Mouse (Mus musculus) brain, embryonic 18.5 days (tissue): ENCODE data around the gene Gm29666.

ENCODE experiments used
- DNase-seq: peaks from one replicate; pipeline ENCODE4 v3.0.0-alpha.2; 2012; ENCODE audit warnings: low read depth, low spot score

Gene Gm29666

GRCm38 (mm10) chr15:84919938-84920337 lies at the start of gene Gm29666:
TSS of gene Gm29666 (minus strand) at chr15:84920038.
- no peak for DNase-seq

- DNase-seq: no peak
These were observed 48.7 kb upstream of the Gm29666 start for GRCm38 (mm10) chr15:84968534-84968933.

- DNase-seq: no peak
These were observed 45.9 kb upstream of the Gm29666 start for GRCm38 (mm10) chr15:84965575-84966360.

- DNase-seq: no peak
These were observed 44.9 kb upstream of the Gm29666 start for GRCm38 (mm10) chr15:84964771-84965170.

- DNase-seq: no peak
These were observed 42.7 kb upstream of the Gm29666 start for GRCm38 (mm10) chr15:84962518-84962917.

GRCm38 (mm10) chr15:84960692-84961091 lies 40.9 kb upstream of the Gm29666 start:
- DNase-seq: no peak

GRCm38 (mm10) chr15:84959891-84960290 lies 40.1 kb upstream of the Gm29666 start:
- no peak for DNase-seq

- no peak for DNase-seq
These were observed 38.5 kb upstream of the Gm29666 start for GRCm38 (mm10) chr15:84958331-84958730.

GRCm38 (mm10) chr15:84957851-84958250 lies 38.0 kb upstream of the Gm29666 start:
- DNase-seq: peak; percentile 56

- no peak for DNase-seq
These were observed 33.4 kb upstream of the Gm29666 start for GRCm38 (mm10) chr15:84953259-84953658.

- DNase-seq: no peak
These were observed 30.2 kb upstream of the Gm29666 start for GRCm38 (mm10) chr15:84950053-84950452.

- no peak for DNase-seq
These were observed 29.2 kb upstream of the Gm29666 start for GRCm38 (mm10) chr15:84948990-84949389.

- DNase-seq: no peak
These were observed 24.5 kb upstream of the Gm29666 start for GRCm38 (mm10) chr15:84944319-84944718.

- no peak for DNase-seq
These were observed 22.9 kb upstream of the Gm29666 start for GRCm38 (mm10) chr15:84942647-84943285.

- DNase-seq: no peak
These were observed 20.3 kb upstream of the Gm29666 start for GRCm38 (mm10) chr15:84940102-84940501.

- no peak for DNase-seq
These were observed 15.1 kb upstream of the Gm29666 start for GRCm38 (mm10) chr15:84934901-84935300.

GRCm38 (mm10) chr15:84932351-84932750 lies 12.5 kb upstream of the Gm29666 start:
- no peak for DNase-seq

GRCm38 (mm10) chr15:84925495-84926018 lies 5.7 kb upstream of the Gm29666 start:
- DNase-seq: no peak

- no peak for DNase-seq
These were observed 5.0 kb upstream of the Gm29666 start for GRCm38 (mm10) chr15:84924781-84925315.

GRCm38 (mm10) chr15:84923508-84924181 lies 3.8 kb upstream of the Gm29666 start:
- DNase-seq: no peak

GRCm38 (mm10) chr15:84922884-84923507 lies 3.2 kb upstream of the Gm29666 start, which contains the start of gene Nup50:
TSS of gene Nup50 (plus strand) at chr15:84923411.
- DNase-seq: peak; percentile 97
